Mouse (Mus musculus) cerebellum, adult 2 months (tissue): Measurements from ENCODE around the gene Nr2f6. TPM values are rescaled to one million over a fixed set of nuclear protein-coding genes. Genes with fewer than 3 reads are reported as not detected.
A peak's percentile ranks its signal among the peaks of the same experiment; 100 is the strongest.

Experiments
- DNase-seq, 2 experiments: peaks; one replicate each; pipeline ENCODE4 v3.0.0; 2021
- H3K27ac ChIP-seq: fragments of 200-500 bp; 2 replicates; pipeline ENCODE4 v1.5.1; 2012; ENCODE audit warnings: low read length, control low read depth, inconsistent platforms; ENCODE audit not compliant: insufficient read depth
- H3K27me3 ChIP-seq: fragments of 200-500 bp; 2 replicates; pipeline ENCODE4 v1.6.1; 2012; ENCODE audit warnings: inconsistent platforms, mild to moderate bottlenecking, low read length, moderate library complexity; ENCODE audit not compliant: control insufficient read depth, insufficient read depth
- H3K4me1 ChIP-seq: fragments of 200-500 bp; 2 replicates; pipeline ENCODE4 v1.6.1; 2011; ENCODE audit warnings: low read length; ENCODE audit not compliant: control insufficient read depth, insufficient read depth
- H3K4me3 ChIP-seq: fragments of 200-500 bp; replicated peaks from 2 replicates; pipeline ENCODE3; 2011; ENCODE audit warnings: mild to moderate bottlenecking, low read depth, low read length, control low read depth; ENCODE audit not compliant: insufficient read depth
- CTCF ChIP-seq: fragments of 200-500 bp; IDR thresholded peaks from 2 replicates; pipeline ENCODE4 v1.5.1; 2011; ENCODE audit warnings: low read depth, mild to moderate bottlenecking, control low read depth, low read length, moderate library complexity, borderline replicate concordance; ENCODE audit not compliant: insufficient read depth
- POLR2A ChIP-seq: fragments of 200-500 bp; IDR thresholded peaks from 2 replicates; pipeline ENCODE4 v1.6.1; 2011; ENCODE audit warnings: low read length, control low read depth, borderline replicate concordance; ENCODE audit not compliant: insufficient read depth
- WGBS: fragments of 180-500 bp; shearing (Covaris S2); methylation state at CpG from one replicate; pipeline ENCODE4 v1.1.7; 2018; 5-methylcytosine and 5-hydroxymethylcytosine counted together
- polyA plus RNA-seq: library from polyadenylated mRNA; depleted of rRNA; stranded (reverse); fragments of >200 nt; gene quantifications from 2 replicates; pipeline ENCODE4 v1.2.3, GENCODE M21; 2012

Nr2f6 gene
- polyA plus RNA-seq, 1 experiment: 53.0 TPM

DNA sequence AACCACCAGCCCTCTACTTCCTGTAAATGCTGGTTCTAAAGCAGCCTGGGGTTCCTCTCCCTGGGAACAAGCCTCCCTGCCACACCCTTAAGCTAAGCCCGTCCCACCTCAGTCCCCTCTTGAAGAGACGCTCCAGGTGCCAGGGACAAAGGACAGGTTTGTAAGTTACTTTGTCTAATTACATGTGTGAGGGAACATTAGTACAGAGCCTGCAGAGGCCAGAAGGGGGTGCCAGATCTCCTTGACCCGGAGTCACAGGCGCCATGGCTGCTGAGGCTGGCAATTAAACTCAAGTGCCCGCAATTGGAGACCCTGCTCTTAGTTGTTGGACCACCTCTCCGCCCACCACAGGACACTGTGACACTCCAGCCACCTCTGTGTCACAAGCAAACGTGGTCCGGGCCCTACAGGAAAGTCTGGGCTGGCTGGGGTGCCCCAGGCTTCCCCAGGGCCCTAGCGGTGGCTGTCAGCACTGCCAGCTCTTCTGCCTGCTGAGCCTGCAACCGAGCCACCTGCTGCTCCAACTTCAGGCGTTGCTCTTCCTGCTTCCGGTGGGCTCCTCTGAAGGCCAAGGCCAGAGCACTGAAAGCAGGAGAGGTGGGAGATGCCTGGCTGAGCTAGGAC lies 3.6 kb upstream of the Nr2f6 start:
- no peak overlapping the region for H3K4me3 ChIP-seq
- H3K27ac ChIP-seq: no peak overlapping the region
- 69% methylated on average over 12 of the region's 12 CpGs for WGBS
- TF ChIP-seq CTCF: no peak
- DNase-seq: no peak
- no peaks in the 10 kb centered on the region for H3K27me3 ChIP-seq
- H3K4me1 ChIP-seq: no peaks in the 10 kb centered on the region; the same call in none of the 2 replicates

GRCm38 (mm10) chr8:71383860-71384259 lies 2.1 kb upstream of the Nr2f6 start:
- H3K27me3 ChIP-seq: no peaks in the 10 kb centered on the region
- 75% methylated on average over 3 of the region's 3 CpGs for WGBS
- H3K27ac ChIP-seq: no peak overlapping the region
- TF ChIP-seq CTCF (no peak), POLR2A (no peak)
- no peak overlapping the region for H3K4me3 ChIP-seq
- peaks cover 3% of the 10 kb centered on the region for H3K4me1 ChIP-seq
- DNase-seq: no peak

DNA sequence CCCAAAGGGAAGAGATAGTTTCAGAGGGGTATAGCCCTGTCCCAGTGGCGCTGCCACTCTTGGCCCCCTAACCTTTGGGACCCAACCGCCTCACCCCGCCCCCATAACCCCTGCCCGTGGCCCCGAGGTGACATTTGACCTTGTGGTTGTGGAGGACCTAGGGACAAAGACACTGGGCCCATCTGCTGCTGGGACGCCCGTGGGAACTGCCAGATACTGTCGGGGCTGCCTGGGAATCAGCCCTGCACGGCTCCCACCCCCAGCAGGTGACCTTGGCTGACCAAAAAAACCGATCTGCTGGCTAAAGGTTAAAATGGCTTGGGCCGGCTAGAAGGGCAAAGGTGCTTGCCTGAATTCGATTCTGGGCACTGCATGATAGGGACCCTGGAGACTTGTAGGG lies 1.6 kb upstream of the Nr2f6 start:
- Histone ChIP-seq H3K27me3 (no peaks in the 10 kb centered on the region), H3K4me1 (peaks cover 3% of the 10 kb centered on the region), H3K4me3 (no peak overlapping the region), H3K27ac (no peak overlapping the region)
- 50% methylated on average over 12 of the region's 12 CpGs for WGBS
- no peak for DNase-seq
- no peak for TF ChIP-seq POLR2A
- TF ChIP-seq CTCF: no peak

- no peak for TF ChIP-seq CTCF
- no peak for TF ChIP-seq POLR2A
- H3K27ac ChIP-seq: peak overlapping the region; percentile 47
- peak; percentile 79 to 84 for DNase-seq
- H3K4me1 ChIP-seq: peaks cover 3% of the 10 kb centered on the region
- WGBS: 3% methylated on average over 80 of the region's 80 CpGs
- no peaks in the 10 kb centered on the region for H3K27me3 ChIP-seq
- H3K4me3 ChIP-seq: peak overlapping the region; percentile 57
Observed at GRCm38 (mm10) chr8:71381971-71382961, 506 bp upstream of the Nr2f6 start.

DNA sequence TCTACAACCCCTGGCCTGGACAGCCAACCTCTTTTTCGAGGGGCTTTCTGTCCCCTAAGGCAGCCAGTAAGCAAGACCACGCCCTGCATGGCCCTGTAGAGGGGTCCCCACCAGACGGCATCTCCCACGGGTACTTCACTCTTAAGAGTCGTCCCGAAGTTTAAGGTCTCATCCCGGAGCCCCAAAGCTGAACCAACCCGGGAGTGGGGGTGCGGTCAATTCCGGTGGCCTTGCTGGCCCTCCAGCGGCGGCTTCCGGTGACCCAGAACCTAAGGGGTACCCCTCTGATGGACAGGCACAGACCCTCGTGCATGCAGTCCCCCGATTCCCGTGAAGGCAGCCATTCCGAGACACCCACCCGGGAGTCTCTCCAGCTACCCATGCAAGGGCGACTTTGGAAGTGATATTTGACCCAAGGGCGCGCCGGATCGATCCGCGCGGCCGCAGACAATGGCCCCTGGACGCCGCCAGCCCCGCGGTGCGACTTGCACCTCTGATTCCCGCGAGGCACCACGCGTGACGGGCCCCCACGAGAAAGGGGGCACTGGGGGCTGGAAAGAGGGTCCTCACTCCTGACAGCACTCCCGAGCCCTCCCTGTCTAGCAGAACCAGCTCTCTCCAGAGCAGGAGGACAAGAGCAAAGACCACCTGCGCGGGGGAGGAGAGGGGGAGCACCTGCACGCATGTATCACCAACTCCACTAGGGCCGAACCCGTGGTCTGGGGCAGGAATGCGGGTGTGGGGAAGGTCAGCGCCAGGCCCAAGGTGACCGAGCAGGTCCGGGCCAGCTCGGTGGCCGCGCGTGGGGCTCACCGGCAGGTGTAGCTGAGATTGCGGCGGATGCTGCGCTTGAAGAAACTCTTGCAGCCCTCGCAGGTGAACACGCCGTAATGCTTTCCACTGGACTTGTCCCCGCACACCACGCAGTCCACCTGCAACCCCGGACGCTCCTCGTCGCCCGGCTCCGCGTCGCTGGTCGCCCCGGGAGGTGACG lies 1.3 kb downstream of the Nr2f6 start:
- peak in 1 of 2 experiments; percentile 52 for DNase-seq
- TF ChIP-seq POLR2A (no peak), CTCF (no peak)
- Histone ChIP-seq H3K27ac (no peak overlapping the region), H3K27me3 (no peaks in the 10 kb centered on the region), H3K4me3 (peak overlapping the region; percentile 51), H3K4me1 (peaks cover 16% of the 10 kb centered on the region)
- WGBS: 3% methylated on average over 72 of the region's 72 CpGs

DNA sequence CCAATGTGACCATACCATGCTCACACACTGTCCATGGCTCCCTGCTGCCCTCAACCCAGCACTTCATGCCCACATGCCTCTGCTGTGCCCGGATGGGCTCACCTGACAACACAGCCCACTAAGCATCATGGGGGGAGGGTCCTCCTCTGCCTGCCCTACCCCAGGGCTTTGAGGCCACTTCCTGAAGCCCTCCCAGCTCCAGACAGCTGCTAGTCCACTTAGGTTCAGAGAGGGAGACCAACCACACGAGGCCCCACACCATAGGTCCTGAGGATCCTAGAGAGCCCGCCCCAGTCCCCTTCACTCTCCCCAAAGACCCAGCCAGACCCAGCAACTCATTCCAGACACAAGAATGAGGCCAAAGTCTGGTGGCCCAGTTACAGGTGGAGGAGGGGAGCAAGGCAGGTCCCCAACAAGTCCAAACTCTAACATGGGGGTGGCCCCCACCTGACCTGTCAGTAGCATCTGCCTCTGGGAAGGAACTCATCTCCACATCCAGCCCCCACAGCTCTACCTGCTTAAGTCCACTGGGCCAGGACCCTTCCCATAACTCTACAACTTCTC lies 2.2 kb downstream of the Nr2f6 start:
- peak overlapping the region; percentile 51 for H3K4me3 ChIP-seq
- no peak for DNase-seq
- H3K27me3 ChIP-seq: no peaks in the 10 kb centered on the region
- peaks cover 20% of the 10 kb centered on the region for H3K4me1 ChIP-seq
- no peak overlapping the region for H3K27ac ChIP-seq
- WGBS: 70% methylated on average over 3 of the region's 3 CpGs
- no peak for TF ChIP-seq POLR2A

GRCm38 (mm10) chr8:71379008-71379407 lies 2.8 kb downstream of the Nr2f6 start:
- DNase-seq: no peak
- Histone ChIP-seq H3K4me1 (peaks cover 20% of the 10 kb centered on the region), H3K27ac (no peak overlapping the region), H3K4me3 (no peak overlapping the region), H3K27me3 (no peaks in the 10 kb centered on the region)
- TF ChIP-seq POLR2A (no peak), CTCF (no peak)
- WGBS: 52% methylated on average over 4 of the region's 4 CpGs
